Mouse (Mus musculus) stomach, embryonic 16.5 days (tissue): ENCODE data around the gene Gmcl1. TPM values are rescaled to one million over a fixed set of nuclear protein-coding genes. Genes with fewer than 3 reads are reported as not detected.

Source experiments
- ATAC-seq: fragments of 200-750 bp; cut with Nextera tagmentation; 2 replicates; pipeline ENCODE4 v1.8.0; 2017; ENCODE audit warnings: moderate number of reproducible peaks, moderate TSS enrichment; ENCODE audit not compliant: insufficient read depth, low FRiP score
- H3K27ac ChIP-seq: fragments of 300-500 bp; sonication (generic); 2 replicates; pipeline ENCODE4 v1.5.1; 2014; ENCODE audit warnings: low read length
- H3K27me3 ChIP-seq: fragments of 300-500 bp; sonication (generic); 2 replicates; pipeline ENCODE4 v1.6.1; 2014; ENCODE audit warnings: low read length, control low read depth, mixed read lengths; ENCODE audit not compliant: control insufficient read depth, insufficient read depth
- H3K36me3 ChIP-seq: fragments of 300-500 bp; sonication (generic); 2 replicates; pipeline ENCODE4 v1.6.1; 2014; ENCODE audit warnings: low read length; ENCODE audit not compliant: control insufficient read depth, insufficient read depth
- H3K4me1 ChIP-seq: fragments of 300-500 bp; sonication (generic); 2 replicates; pipeline ENCODE4 v1.6.1; 2014; ENCODE audit warnings: low read length, control low read depth, mixed read lengths; ENCODE audit not compliant: control insufficient read depth, insufficient read depth
- H3K4me2 ChIP-seq: fragments of 300-500 bp; sonication (generic); 2 replicates; pipeline ENCODE4 v1.6.1; 2014; ENCODE audit warnings: low read depth, low read length, mixed read lengths
- H3K4me3 ChIP-seq: fragments of 300-500 bp; sonication (generic); replicated peaks from 2 replicates; pipeline ENCODE4 v1.5.1; 2014; ENCODE audit warnings: mild to moderate bottlenecking, low read length
- H3K9ac ChIP-seq: fragments of 300-500 bp; sonication (generic); 2 replicates; pipeline ENCODE4 v1.6.1; 2014; ENCODE audit warnings: low read length
- H3K9me3 ChIP-seq: fragments of 300-500 bp; sonication (generic); replicated peaks from 2 replicates; pipeline ENCODE4 v1.6.1; 2016; ENCODE audit warnings: low read length, control low read depth; ENCODE audit not compliant: control insufficient read depth
- WGBS: fragments of 180-500 bp; shearing (Covaris S2); extraction: QIAGEN DNeasy Blood & Tissue Kit; methylation state at CpG from one replicate; pipeline ENCODE4 v1.1.7; 2014; 5-methylcytosine and 5-hydroxymethylcytosine counted together
- polyA plus RNA-seq: library from polyadenylated mRNA; unstranded; fragments of >200 nt; fragmentation: Nextera tagmentation; extraction: Ambion mirVana; gene quantifications from 2 replicates; pipeline ENCODE4 v1.2.1, GENCODE M21; 2015

The Gmcl1 gene
- polyA plus RNA-seq, 1 experiment from 2014 or later: 20.4 TPM

- no peaks in the 10 kb centered on the region for H3K9me3 ChIP-seq
- 65% methylated on average over 7 of the region's 7 CpGs for WGBS
- H3K27me3 ChIP-seq: no peaks in the 10 kb centered on the region
- no peak overlapping the region for H3K9ac ChIP-seq
- H3K36me3 ChIP-seq: no peaks in the 10 kb centered on the region
- no peak overlapping the region for H3K4me2 ChIP-seq
- H3K4me1 ChIP-seq: no peaks in the 10 kb centered on the region; the same call in 1 of the 2 replicates
- peak; percentile 45; the same call in 1 of the 2 replicates for ATAC-seq
- H3K4me3 ChIP-seq: no peak overlapping the region
- peak overlapping the region; percentile 67 for H3K27ac ChIP-seq
These were observed 39.4 kb upstream of the Gmcl1 start for GRCm38 (mm10) chr6:86772631-86773030.

DNA sequence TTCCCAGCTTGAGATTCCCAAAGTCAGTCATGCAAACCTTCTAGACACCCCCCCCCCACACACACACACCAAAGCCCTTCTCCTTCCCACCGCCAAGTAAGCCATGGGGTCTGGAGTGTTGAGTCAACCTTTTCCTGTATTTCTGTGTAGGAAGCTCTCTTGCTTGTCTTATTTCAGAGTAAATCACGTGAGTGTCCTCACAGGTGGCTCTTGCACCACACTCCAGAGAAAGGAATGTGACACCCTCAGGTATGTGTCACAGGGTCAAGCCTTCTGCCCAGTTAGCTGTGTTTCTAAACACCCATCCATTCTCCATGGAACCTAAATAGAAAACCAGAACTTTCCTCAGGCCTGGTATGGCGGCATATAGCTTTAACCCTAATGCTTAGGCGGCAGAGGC lies 35.8 kb upstream of the Gmcl1 start:
- WGBS: 81% methylated on average over 4 of the region's 4 CpGs
- Histone ChIP-seq H3K36me3 (no peaks in the 10 kb centered on the region), H3K9ac (no peak overlapping the region), H3K27me3 (no peaks in the 10 kb centered on the region), H3K4me1 (peaks cover 3% of the 10 kb centered on the region; the same call in 1 of the 2 replicates), H3K4me3 (no peak overlapping the region), H3K9me3 (no peaks in the 10 kb centered on the region), H3K27ac (no peak overlapping the region), H3K4me2 (no peak overlapping the region)
- ATAC-seq: no peak

DNA sequence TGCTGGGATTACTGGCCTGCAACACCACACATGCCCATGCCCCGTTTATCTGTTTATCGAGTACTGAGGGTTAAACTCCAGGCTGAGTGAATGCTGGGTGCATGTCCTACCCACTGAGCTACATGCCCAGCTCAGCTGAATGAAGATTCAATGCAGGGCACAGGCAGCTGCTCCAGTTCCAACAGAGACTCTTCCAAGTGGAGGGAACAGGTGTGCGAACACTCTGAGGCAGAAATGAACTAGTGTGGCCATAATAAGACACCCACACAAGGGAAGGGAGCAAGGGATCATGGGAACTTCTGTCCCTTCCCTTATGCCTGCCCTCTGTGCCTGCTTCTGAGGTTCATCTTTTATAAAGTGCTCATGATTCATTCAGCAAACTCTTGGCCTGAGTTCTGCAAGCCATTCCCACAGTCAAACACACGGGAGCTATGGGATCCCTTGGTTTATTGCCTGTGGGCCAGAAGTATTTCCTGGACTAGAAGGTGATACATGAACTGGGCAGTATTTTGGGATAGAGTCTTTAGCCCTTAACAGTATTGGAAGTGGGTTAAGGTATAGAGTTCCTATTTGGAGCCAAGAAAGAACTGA lies 35.1 kb upstream of the Gmcl1 start:
- Histone ChIP-seq H3K4me2 (no peak overlapping the region), H3K27me3 (no peaks in the 10 kb centered on the region), H3K4me3 (no peak overlapping the region), H3K9ac (no peak overlapping the region), H3K27ac (no peak overlapping the region), H3K36me3 (no peaks in the 10 kb centered on the region), H3K9me3 (no peaks in the 10 kb centered on the region), H3K4me1 (peaks cover 3% of the 10 kb centered on the region; the same call in 1 of the 2 replicates)
- no peak for ATAC-seq
- 81% methylated on average over 4 of the region's 4 CpGs for WGBS

GRCm38 (mm10) chr6:86767465-86767864 lies 34.3 kb upstream of the Gmcl1 start:
- H3K4me2 ChIP-seq: no peak overlapping the region
- H3K9me3 ChIP-seq: no peaks in the 10 kb centered on the region
- no peak overlapping the region for H3K27ac ChIP-seq
- H3K36me3 ChIP-seq: no peaks in the 10 kb centered on the region
- peaks cover 3% of the 10 kb centered on the region; the same call in 1 of the 2 replicates for H3K4me1 ChIP-seq
- H3K4me3 ChIP-seq: no peak overlapping the region
- no peaks in the 10 kb centered on the region for H3K27me3 ChIP-seq
- no peak overlapping the region for H3K9ac ChIP-seq
- WGBS: 72% methylated on average over 3 of the region's 3 CpGs
- ATAC-seq: no peak

GRCm38 (mm10) chr6:86765637-86766059 lies 32.5 kb upstream of the Gmcl1 start:
- no peaks in the 10 kb centered on the region for H3K27me3 ChIP-seq
- 39% methylated on average over 6 of the region's 6 CpGs for WGBS
- no peaks in the 10 kb centered on the region for H3K9me3 ChIP-seq
- 0 out of 2 replicates have a peak, but pooled peaks cover 3% of the 10 kb centered on the region for H3K4me1 ChIP-seq
- peak; percentile 89 for ATAC-seq
- H3K4me2 ChIP-seq: no peak overlapping the region
- H3K9ac ChIP-seq: no peak overlapping the region
- no peaks in the 10 kb centered on the region for H3K36me3 ChIP-seq
- peak overlapping the region; percentile 78 for H3K27ac ChIP-seq
- H3K4me3 ChIP-seq: no peak overlapping the region

DNA sequence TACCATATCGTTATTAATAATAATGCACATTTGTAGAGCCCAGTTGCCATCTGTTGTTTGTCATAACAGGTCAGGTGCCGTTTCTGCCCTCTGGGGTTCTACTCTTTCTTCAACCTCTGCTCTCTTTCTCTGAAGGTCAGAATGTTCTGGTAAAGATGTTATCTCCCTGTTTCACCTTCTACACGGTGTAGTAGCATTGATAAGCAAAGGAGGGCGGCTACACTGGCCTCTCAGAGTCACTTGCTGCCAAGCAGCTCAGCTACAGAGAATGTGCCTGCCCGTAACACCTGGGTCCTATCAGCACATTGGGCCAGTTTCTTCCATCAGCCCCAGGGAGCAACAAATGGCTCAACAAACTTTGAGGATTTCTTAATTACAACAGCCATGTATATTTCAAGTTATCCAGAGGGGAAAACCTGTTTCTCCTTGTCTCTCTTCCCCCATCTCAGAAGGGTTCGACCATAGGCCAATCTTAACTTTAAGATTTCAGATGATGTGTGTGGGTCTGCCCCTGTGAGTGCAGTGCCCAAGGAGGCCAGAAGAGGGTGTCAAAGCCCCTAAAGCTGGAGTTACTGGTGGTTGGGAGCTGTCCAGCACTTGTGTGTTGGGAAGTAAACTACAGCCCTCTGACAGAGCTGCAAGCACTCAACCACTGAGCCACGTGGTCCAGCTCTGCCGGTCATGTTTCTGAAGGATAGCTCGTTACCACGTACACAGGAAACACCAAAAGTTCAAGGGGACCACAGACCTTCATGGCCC lies 21.1 kb upstream of the Gmcl1 start:
- no peak overlapping the region for H3K9ac ChIP-seq
- 89% methylated on average over 10 of the region's 10 CpGs for WGBS
- H3K4me3 ChIP-seq: no peak overlapping the region
- peak; percentile 53; the same call in 1 of the 2 replicates for ATAC-seq
- no peak overlapping the region for H3K4me2 ChIP-seq
- no peak overlapping the region for H3K27ac ChIP-seq
- no peaks in the 10 kb centered on the region for H3K4me1 ChIP-seq
- no peaks in the 10 kb centered on the region for H3K27me3 ChIP-seq
- peaks cover 13% of the 10 kb centered on the region for H3K36me3 ChIP-seq
- H3K9me3 ChIP-seq: no peaks in the 10 kb centered on the region

GRCm38 (mm10) chr6:86752843-86753485 lies 19.8 kb upstream of the Gmcl1 start:
- WGBS: 75% methylated on average over 5 of the region's 5 CpGs
- no peak overlapping the region for H3K4me2 ChIP-seq
- no peaks in the 10 kb centered on the region for H3K9me3 ChIP-seq
- peaks cover 13% of the 10 kb centered on the region for H3K36me3 ChIP-seq
- no peaks in the 10 kb centered on the region for H3K4me1 ChIP-seq
- H3K9ac ChIP-seq: no peak overlapping the region
- no peak for ATAC-seq
- H3K27me3 ChIP-seq: no peaks in the 10 kb centered on the region
- 0 out of 2 replicates have a peak overlapping the region, but pooled peaks have one; percentile 2 for H3K27ac ChIP-seq
- no peak overlapping the region for H3K4me3 ChIP-seq

- Histone ChIP-seq H3K36me3 (peaks cover 13% of the 10 kb centered on the region), H3K4me2 (no peak overlapping the region), H3K9ac (no peak overlapping the region), H3K4me3 (no peak overlapping the region), H3K4me1 (no peaks in the 10 kb centered on the region), H3K27me3 (no peaks in the 10 kb centered on the region), H3K27ac (no peak overlapping the region), H3K9me3 (no peaks in the 10 kb centered on the region)
- no peak for ATAC-seq
- 89% methylated on average over 4 of the region's 4 CpGs for WGBS
These were observed 17.8 kb upstream of the Gmcl1 start for GRCm38 (mm10) chr6:86750961-86751360.

DNA sequence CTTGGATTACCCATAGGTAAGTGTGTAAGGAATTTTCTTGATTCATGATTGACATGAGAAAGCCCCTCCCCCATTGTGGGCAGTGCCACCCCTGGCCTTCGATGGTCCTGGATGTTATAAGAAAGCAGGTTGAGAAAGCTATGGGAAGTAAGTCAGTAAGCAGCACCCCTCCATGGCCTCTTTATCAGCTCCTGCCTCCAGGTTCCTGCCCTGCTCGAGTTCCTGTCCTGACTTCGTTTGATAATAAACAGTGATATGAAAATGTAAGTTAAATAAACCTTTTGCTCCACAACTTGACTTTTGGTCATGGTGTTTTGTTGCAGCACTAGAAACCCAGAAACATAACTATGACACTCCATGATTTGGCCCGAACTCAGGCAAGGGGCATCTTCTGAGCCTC lies 16.6 kb upstream of the Gmcl1 start:
- no peak overlapping the region for H3K9ac ChIP-seq
- H3K4me1 ChIP-seq: no peaks in the 10 kb centered on the region
- H3K36me3 ChIP-seq: peaks cover 10% of the 10 kb centered on the region
- H3K27me3 ChIP-seq: no peaks in the 10 kb centered on the region
- WGBS: 68% methylated on average over 4 of the region's 4 CpGs
- no peak for ATAC-seq
- H3K27ac ChIP-seq: no peak overlapping the region
- no peaks in the 10 kb centered on the region for H3K9me3 ChIP-seq
- H3K4me3 ChIP-seq: no peak overlapping the region
- no peak overlapping the region for H3K4me2 ChIP-seq
